Mouse (Mus musculus): ENCODE measurements around the gene Nusap1.
"Not testable (repeated sequence)": the region's sequence is repeated elsewhere in the genome, so short reads cannot be mapped to it uniquely, and the experiment has no call there.

The Nusap1 gene

GRCm38 (mm10) chr2:119662220-119663182, 44.4 kb downstream of the Nusap1 start, which contains the start of gene Ndufaf1:
Gene Ndufaf1 (minus strand): TSS chr2:119662827.
- peak; percentile 82 for DNase-seq

GRCm38 (mm10) chr2:119665744-119666143, 47.6 kb downstream of the Nusap1 start:
- DNase-seq, result not testable (repeated sequence)

GRCm38 (mm10) chr2:119669010-119669409, 50.9 kb downstream of the Nusap1 start:
- no peak for DNase-seq

DNA sequence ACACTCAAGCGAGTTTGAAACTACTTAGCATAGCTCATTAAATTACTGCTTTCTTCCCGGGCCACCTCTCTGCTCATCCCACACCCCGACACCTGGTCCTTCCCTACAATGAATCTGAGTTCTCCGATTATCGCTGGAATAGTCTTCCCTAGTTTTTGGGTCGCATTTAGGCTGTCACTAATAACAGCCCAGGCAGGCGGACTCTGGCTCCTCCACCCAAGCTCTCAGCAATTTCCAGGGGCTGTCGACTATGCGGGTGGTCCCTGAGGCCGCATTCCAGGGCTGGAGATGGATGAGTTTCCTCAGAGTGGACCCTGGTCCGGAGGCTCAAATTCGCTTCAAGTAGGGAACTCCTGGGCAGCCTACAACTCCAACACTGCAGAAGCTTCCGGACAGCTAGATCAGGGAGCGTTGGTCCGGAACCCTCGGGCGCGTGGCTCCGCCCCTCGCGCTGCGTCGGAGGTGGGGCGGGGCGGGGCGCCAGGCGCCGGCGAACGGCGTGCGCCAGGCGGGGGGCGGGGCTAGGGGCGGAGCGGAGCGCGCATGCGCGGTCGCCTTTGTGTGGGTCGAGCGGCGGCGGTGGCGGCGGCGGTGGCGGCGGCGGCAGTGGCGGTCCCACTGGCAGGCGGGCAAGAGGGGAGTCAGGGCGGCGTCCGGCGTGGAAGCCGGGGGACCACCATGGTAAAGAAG, 56.6 kb downstream of the Nusap1 start, which contains the start of gene Rtf1:
Gene Rtf1, plus strand, starts transcription at position 544 of the 690 bp plus-strand sequence.
- peak; percentile 92 for DNase-seq

DNA sequence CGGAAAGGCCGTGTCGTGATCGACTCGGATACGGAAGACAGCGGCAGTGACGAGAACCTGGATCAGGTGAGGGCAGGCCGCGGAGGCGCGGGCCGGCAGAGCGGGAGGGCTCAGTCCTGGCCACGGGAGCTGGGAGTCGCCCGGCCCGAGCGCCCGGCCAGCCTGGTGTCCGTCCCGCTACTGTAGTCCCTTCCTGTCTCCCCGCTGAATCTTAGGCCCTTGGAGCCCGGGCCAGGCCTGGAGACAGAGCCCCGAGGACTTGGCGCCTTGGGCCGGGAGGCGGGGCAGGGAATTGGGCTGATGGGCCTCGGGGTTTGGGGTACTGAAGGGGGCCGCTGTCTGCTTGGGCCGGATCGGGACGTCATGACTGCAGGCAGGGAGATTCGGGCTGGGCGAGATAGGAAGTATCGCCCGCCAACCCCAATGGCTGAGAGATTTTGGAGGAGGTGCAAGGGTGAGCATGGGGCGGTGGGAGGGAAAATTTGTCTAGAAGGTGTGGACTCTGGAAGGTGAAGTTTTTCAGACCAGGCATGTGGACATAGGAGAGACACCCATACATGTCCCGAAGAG, 57.2 kb downstream of the Nusap1 start:
- no peak for DNase-seq

GRCm38 (mm10) chr2:119675831-119676230, 57.7 kb downstream of the Nusap1 start:
- DNase-seq, result no peak

- no peak for DNase-seq
These were observed 65.6 kb downstream of the Nusap1 start for GRCm38 (mm10) chr2:119683706-119684105.

GRCm38 (mm10) chr2:119692003-119692701, 74.1 kb downstream of the Nusap1 start:
- DNase-seq, result no peak

DNA sequence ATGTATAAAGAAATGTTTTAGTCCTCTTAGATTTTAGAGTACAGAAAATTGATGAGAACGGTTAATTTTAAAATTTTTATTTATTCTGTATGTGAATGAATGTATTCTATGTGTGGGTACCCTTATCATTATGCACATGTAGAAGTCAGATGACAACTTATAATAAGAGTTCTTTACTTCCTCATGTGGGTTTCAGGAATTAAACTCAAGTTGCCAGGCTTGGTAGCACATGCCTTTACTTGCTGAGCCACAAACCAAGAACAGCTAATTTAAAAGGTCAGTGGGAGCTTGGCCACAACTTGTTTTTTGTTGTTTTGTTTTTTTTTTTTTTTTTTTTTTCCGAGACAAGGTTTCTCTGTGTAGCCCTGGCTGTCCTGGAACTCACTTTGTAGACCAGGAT, 76.7 kb downstream of the Nusap1 start:
- DNase-seq, result no peak

- DNase-seq, result no peak
These were observed 78.0 kb downstream of the Nusap1 start for GRCm38 (mm10) chr2:119696111-119696510.

GRCm38 (mm10) chr2:119698472-119698871, 80.4 kb downstream of the Nusap1 start:
- no peak for DNase-seq

- DNase-seq, result no peak
These were observed 81.9 kb downstream of the Nusap1 start for GRCm38 (mm10) chr2:119699962-119700361.

Data from cerebellum, adult 9-11 months (tissue).